Mouse (Mus musculus): ENCODE results near the gene Sapcd1. TPM values are rescaled to one million over a fixed set of nuclear protein-coding genes. Genes with fewer than 3 reads are reported as not detected.
A peak's percentile ranks its signal among the peaks of the same experiment; 100 is the strongest.
"Not testable (repeated sequence)": the region's sequence is repeated elsewhere in the genome, so short reads cannot be mapped to it uniquely, and the experiment has no call there.

The Sapcd1 gene
- polyA plus RNA-seq, 1 experiment = 0.87 TPM

DNA sequence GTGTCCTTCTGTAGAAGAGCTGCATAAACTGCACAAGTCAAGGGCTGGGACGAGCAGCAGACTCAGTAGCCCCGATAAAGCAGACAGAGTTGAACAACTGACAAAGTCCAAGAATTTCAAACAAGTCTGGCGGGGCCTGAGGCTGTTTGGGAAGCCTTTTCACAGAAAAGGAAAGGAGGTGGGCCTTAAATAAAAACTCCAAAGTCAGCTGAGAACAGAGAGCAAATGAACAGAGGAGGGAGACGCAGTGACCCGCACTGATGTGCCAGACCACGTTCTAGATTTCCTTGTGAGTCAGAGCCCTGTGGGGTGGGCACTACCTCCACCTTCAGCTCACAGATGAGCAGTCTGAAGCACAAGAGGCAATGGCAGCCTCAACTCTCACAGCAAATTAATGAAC lies 7.1 kb upstream of the Sapcd1 start:
- Histone ChIP-seq H3K4me3 (ENCODE audit: low read depth, low read length) (no peak overlapping the region), H3K36me3 (ENCODE audit: control insufficient read depth, insufficient read depth, low read length) (no peaks in the 10 kb centered on the region), H3K4me1 (ENCODE audit: control insufficient read depth, insufficient read depth, insufficient read length, low read length) (no peaks in the 10 kb centered on the region; the same call in 1 of the 2 replicates), H3K27me3 (ENCODE audit: control insufficient read depth, insufficient read depth, low read length) (no peaks in the 10 kb centered on the region), H3K27ac (ENCODE audit: insufficient read depth, low read depth, low read length) (no peak overlapping the region)
- TF ChIP-seq POLR2A (IDR thresholded peaks at IDR 0.05; ENCODE audit: low read depth, low read length) = no peak
- no peak for TF ChIP-seq CTCF (IDR thresholded peaks at IDR 0.05; ENCODE audit: extremely low read depth, insufficient read length, insufficient replicate concordance, low read depth, low read length)
- 39% methylated on average over 6 of the region's 6 CpGs for WGBS

DNA sequence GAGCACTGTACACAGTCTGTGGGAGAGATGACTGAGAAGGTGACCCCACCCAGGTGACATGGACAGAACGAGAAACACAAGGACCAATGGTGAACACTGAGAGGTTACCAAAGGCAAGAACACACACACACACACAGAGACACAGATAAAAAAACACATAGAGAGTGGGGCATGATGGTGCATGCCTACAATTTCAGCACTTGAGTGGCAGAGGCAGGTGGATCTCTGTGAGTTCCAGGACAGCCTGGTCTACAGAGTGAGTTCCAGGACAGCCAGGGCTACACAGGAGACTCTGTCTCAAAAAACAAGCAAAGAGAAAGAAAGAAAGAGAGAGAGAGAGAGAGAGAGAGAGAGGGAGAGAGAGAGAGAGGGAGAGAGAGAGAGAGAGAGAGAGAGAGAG lies 5.9 kb upstream of the Sapcd1 start:
- not testable (repeated sequence) for H3K4me1 ChIP-seq (ENCODE audit: control insufficient read depth, insufficient read depth, insufficient read length, low read length); H3K4me3 ChIP-seq (ENCODE audit: low read depth, low read length); H3K36me3 ChIP-seq (ENCODE audit: control insufficient read depth, insufficient read depth, low read length); H3K27me3 ChIP-seq (ENCODE audit: control insufficient read depth, insufficient read depth, low read length); H3K27ac ChIP-seq (ENCODE audit: insufficient read depth, low read depth, low read length)
- 60% methylated on average over 1 of the region's 1 CpGs for WGBS

- TF ChIP-seq CTCF (IDR thresholded peaks at IDR 0.05; ENCODE audit: extremely low read depth, insufficient read length, insufficient replicate concordance, low read depth, low read length) = no peak
- no peak for TF ChIP-seq POLR2A (IDR thresholded peaks at IDR 0.05; ENCODE audit: low read depth, low read length)
- H3K27ac ChIP-seq (ENCODE audit: insufficient read depth, low read depth, low read length) = no peak overlapping the region
Measured at GRCm38 (mm10) chr17:35032323-35032870, 4.6 kb upstream of the Sapcd1 start.

GRCm38 (mm10) chr17:35031880-35032279 lies 4.1 kb upstream of the Sapcd1 start:
- 57% methylated on average over 5 of the region's 7 CpGs for WGBS
- H3K4me1 ChIP-seq (ENCODE audit: control insufficient read depth, insufficient read depth, insufficient read length, low read length) = no peaks in the 10 kb centered on the region; the same call in 1 of the 2 replicates

More at GRCm38 (mm10) chr17:35032323-35032870, 4.6 kb upstream of the Sapcd1 start:
- Histone ChIP-seq H3K36me3 (ENCODE audit: control insufficient read depth, insufficient read depth, low read length) (no peaks in the 10 kb centered on the region), H3K4me1 (ENCODE audit: control insufficient read depth, insufficient read depth, insufficient read length, low read length) (no peaks in the 10 kb centered on the region; the same call in 1 of the 2 replicates), H3K27me3 (ENCODE audit: control insufficient read depth, insufficient read depth, low read length) (no peaks in the 10 kb centered on the region), H3K4me3 (ENCODE audit: low read depth, low read length) (no peak overlapping the region)
- WGBS = 71% methylated on average over 8 of the region's 8 CpGs

DNA sequence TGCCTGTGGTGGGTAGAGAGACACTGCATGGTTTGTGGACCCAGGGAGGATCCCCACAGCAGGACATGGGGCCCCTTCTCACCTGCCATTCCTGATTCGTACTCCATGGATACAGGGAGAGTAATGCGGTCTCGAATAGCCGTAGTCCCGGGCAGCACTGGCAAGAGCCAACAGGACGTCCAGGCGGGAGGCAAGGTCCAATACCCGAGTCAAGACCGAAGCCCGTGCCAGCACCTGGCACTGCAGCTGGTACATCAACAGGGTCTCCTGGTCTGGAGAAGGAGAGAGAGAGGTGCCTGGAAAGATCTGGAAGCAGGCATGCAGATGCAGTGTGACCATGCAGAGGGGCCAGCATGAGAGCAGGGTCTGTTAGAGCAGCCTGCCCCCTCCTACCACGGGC lies 3.5 kb upstream of the Sapcd1 start:
- WGBS = 82% methylated on average over 11 of the region's 11 CpGs
- no peaks in the 10 kb centered on the region; the same call in 1 of the 2 replicates for H3K4me1 ChIP-seq (ENCODE audit: control insufficient read depth, insufficient read depth, insufficient read length, low read length)

More at GRCm38 (mm10) chr17:35031880-35032279, 4.1 kb upstream of the Sapcd1 start:
- Histone ChIP-seq H3K27me3 (ENCODE audit: control insufficient read depth, insufficient read depth, low read length) (no peaks in the 10 kb centered on the region), H3K27ac (ENCODE audit: insufficient read depth, low read depth, low read length) (no peak overlapping the region), H3K4me3 (ENCODE audit: low read depth, low read length) (no peak overlapping the region), H3K36me3 (ENCODE audit: control insufficient read depth, insufficient read depth, low read length) (no peaks in the 10 kb centered on the region)
- no peak for TF ChIP-seq CTCF (IDR thresholded peaks at IDR 0.05; ENCODE audit: extremely low read depth, insufficient read length, insufficient replicate concordance, low read depth, low read length)
- no peak for TF ChIP-seq POLR2A (IDR thresholded peaks at IDR 0.05; ENCODE audit: low read depth, low read length)

DNA sequence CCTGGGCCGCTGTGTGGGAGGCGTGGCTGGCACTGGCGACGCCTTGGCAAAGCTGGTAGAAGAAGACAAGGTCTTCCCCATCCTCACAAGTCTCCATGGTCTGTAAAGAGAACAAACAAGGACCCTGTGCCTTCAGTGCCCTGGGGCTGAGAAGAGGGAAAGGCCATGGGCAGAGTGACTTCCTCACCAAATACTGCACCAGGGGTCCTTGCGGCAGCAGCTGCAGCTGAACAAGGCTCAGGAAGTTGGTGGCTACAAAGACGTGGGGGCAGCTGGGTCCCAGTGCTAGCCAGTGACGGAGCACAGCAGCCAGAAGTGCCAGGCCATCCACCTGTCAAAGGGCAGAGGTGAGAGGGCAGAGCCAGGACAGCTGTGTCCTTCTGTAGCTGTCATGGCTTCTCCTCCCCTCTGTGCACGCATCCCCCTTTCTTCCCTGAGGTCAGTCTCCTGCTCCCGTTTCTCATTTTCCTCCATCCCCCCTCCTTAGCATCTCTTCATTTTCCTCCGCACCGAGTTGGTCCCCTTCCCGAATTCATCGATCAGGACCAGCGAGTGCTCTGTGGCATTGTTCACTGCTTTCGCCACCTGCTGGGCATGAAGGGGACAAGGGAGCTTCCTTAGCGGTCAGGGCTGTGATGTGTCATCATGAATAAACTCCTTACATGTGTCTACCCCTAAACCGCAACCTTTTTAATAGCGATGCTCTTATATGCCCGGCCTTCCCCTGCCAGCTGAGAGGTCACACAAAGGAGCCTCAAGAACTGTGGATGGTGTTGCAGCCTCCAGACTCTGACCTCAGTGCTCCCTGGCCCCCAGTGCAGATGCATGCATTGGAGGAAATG lies 2.1 kb upstream of the Sapcd1 start:
- H3K4me3 ChIP-seq (ENCODE audit: low read depth, low read length) = no peak overlapping the region
- TF ChIP-seq POLR2A (IDR thresholded peaks at IDR 0.05; ENCODE audit: low read depth, low read length) (no peak), CTCF (IDR thresholded peaks at IDR 0.05; ENCODE audit: extremely low read depth, insufficient read length, insufficient replicate concordance, low read depth, low read length) (peak; percentile 55; the same call in 1 of the 2 replicates)
- 42% methylated on average over 19 of the region's 19 CpGs for WGBS

More for the DNA sequence above, 3.5 kb upstream of the Sapcd1 start:
- no peak overlapping the region for H3K27ac ChIP-seq (ENCODE audit: insufficient read depth, low read depth, low read length)
- H3K4me3 ChIP-seq (ENCODE audit: low read depth, low read length) = no peak overlapping the region
- no peaks in the 10 kb centered on the region for H3K27me3 ChIP-seq (ENCODE audit: control insufficient read depth, insufficient read depth, low read length)
- TF ChIP-seq CTCF (IDR thresholded peaks at IDR 0.05; ENCODE audit: extremely low read depth, insufficient read length, insufficient replicate concordance, low read depth, low read length) = no peak
- no peak for TF ChIP-seq POLR2A (IDR thresholded peaks at IDR 0.05; ENCODE audit: low read depth, low read length)
- H3K36me3 ChIP-seq (ENCODE audit: control insufficient read depth, insufficient read depth, low read length) = no peaks in the 10 kb centered on the region

DNA sequence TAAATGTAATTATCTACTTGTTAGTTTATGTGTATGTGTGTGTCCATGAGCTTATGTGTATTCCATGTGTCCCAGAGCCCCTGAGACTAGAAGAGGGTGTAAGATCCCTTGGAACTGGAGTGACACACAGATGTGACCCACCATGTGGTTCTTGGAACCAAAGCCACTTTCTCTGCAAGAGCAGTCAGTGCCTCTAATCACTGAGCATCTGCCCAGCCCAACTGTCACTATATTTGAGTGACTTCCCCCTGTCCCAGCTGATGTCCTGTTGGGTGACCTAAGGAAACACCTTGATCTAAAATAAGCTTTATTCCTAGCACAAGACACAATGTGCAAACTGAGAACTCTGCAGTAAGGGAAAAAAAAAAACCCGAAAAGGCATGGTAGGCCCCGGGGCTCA lies 499 bp upstream of the Sapcd1 start:
- WGBS = 65% methylated on average over 2 of the region's 2 CpGs
- TF ChIP-seq POLR2A (IDR thresholded peaks at IDR 0.05; ENCODE audit: low read depth, low read length) (no peak), CTCF (IDR thresholded peaks at IDR 0.05; ENCODE audit: extremely low read depth, insufficient read length, insufficient replicate concordance, low read depth, low read length) (no peak)
- no peak overlapping the region for H3K27ac ChIP-seq (ENCODE audit: insufficient read depth, low read depth, low read length)
- H3K4me1 ChIP-seq (ENCODE audit: control insufficient read depth, insufficient read depth, insufficient read length, low read length) = peaks cover 15% of the 10 kb centered on the region
- no peak overlapping the region for H3K4me3 ChIP-seq (ENCODE audit: low read depth, low read length)
- no peaks in the 10 kb centered on the region for H3K27me3 ChIP-seq (ENCODE audit: control insufficient read depth, insufficient read depth, low read length)
- no peaks in the 10 kb centered on the region for H3K36me3 ChIP-seq (ENCODE audit: control insufficient read depth, insufficient read depth, low read length)

More for the DNA sequence above, 2.1 kb upstream of the Sapcd1 start:
- H3K27ac ChIP-seq (ENCODE audit: insufficient read depth, low read depth, low read length) = no peak overlapping the region
- H3K4me1 ChIP-seq (ENCODE audit: control insufficient read depth, insufficient read depth, insufficient read length, low read length) = peaks cover 2% of the 10 kb centered on the region; the same call in 1 of the 2 replicates
- no peaks in the 10 kb centered on the region for H3K27me3 ChIP-seq (ENCODE audit: control insufficient read depth, insufficient read depth, low read length)
- no peaks in the 10 kb centered on the region for H3K36me3 ChIP-seq (ENCODE audit: control insufficient read depth, insufficient read depth, low read length)
